Mouse (Mus musculus) ES-Bruce4 (cell line): Measurements from ENCODE around the gene Vangl1. TPM values are rescaled to one million over a fixed set of nuclear protein-coding genes. Genes with fewer than 3 reads are reported as not detected.

ENCODE experiments used
- H3K27ac ChIP-seq: 2 replicates; pipeline ENCODE4 v1.5.1; 2012; ENCODE audit warnings: low read length, inconsistent platforms; ENCODE audit not compliant: insufficient read depth
- H3K27me3 ChIP-seq: 2 replicates; pipeline ENCODE4 v1.6.1; 2012; ENCODE audit warnings: mild to moderate bottlenecking, low read length, inconsistent platforms; ENCODE audit not compliant: control insufficient read depth, poor library complexity, insufficient read depth, severe bottlenecking
- H3K36me3 ChIP-seq: 2 replicates; pipeline ENCODE4 v1.6.1; 2012; ENCODE audit warnings: inconsistent platforms, mild to moderate bottlenecking, low read length, moderate library complexity; ENCODE audit not compliant: control insufficient read depth, poor library complexity, insufficient read depth, severe bottlenecking
- H3K4me1 ChIP-seq: one replicate; pipeline ENCODE4 v1.8.1; 2011; ENCODE audit warnings: low read length; ENCODE audit not compliant: control insufficient read depth, insufficient read depth
- H3K4me3 ChIP-seq: 2 replicates; pipeline ENCODE4 v1.5.1; 2011; ENCODE audit warnings: low read depth, mild to moderate bottlenecking, low read length
- H3K9ac ChIP-seq: 2 replicates; pipeline ENCODE4 v1.6.1; 2012; ENCODE audit warnings: low read depth, mild to moderate bottlenecking, inconsistent platforms; ENCODE audit not compliant: poor library complexity, severe bottlenecking
- H3K9me3 ChIP-seq: replicated peaks from 2 replicates; pipeline ENCODE4 v1.6.1; 2012; ENCODE audit warnings: mild to moderate bottlenecking, low read length, inconsistent platforms; ENCODE audit not compliant: control insufficient read depth, poor library complexity, insufficient read depth, severe bottlenecking
- CTCF ChIP-seq: IDR thresholded peaks from one replicate; pipeline ENCODE4 v1.8.1; 2011; ENCODE audit warnings: low read depth, low read length
- EP300 ChIP-seq: IDR thresholded peaks from 2 replicates; pipeline ENCODE4 v1.6.1; 2011; ENCODE audit warnings: low read depth, low read length; ENCODE audit not compliant: insufficient read depth
- POLR2A ChIP-seq: IDR thresholded peaks from one replicate; pipeline ENCODE4 v1.8.1; 2011; ENCODE audit warnings: low read length; ENCODE audit not compliant: insufficient read depth
- polyA plus RNA-seq: library from polyadenylated mRNA; stranded (reverse); fragments of >200 nt; gene quantifications from 2 replicates; pipeline ENCODE4 v1.2.4, GENCODE M21; 2011; ENCODE audit warnings: low read depth; ENCODE audit not compliant: missing spikeins, insufficient read depth, insufficient read length

Gene Vangl1
- polyA plus RNA-seq, 1 experiment = 85.8 TPM

DNA sequence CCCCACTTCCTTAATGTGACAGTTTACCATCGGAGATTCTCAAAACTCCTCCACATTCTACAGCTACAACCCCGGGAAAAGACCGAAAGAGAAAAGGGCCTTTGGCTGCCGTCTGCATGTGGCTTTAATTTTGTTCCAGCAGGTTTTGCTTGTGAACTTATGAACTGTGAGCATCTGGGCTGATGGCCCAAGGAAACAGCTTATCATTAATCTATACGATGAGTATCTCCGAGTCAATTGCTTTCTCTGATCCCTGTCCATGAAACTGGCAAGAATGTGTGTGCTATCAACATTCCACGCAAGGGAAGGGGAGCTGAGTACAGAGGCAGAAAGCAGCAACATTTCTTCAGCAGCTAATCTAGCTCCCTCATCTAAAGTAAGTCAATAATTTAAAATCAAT lies 54.6 kb downstream of the Vangl1 start:
- H3K27me3 ChIP-seq = no peaks in the 10 kb centered on the region
- H3K36me3 ChIP-seq = no peaks in the 10 kb centered on the region
- no peak overlapping the region for H3K9ac ChIP-seq
- no peak for TF ChIP-seq EP300
- TF ChIP-seq CTCF = no peak
- no peak for TF ChIP-seq POLR2A
- no peaks in the 10 kb centered on the region for H3K9me3 ChIP-seq
- no peak overlapping the region for H3K27ac ChIP-seq
- H3K4me3 ChIP-seq = no peak overlapping the region
- peaks cover 2% of the 10 kb centered on the region for H3K4me1 ChIP-seq

DNA sequence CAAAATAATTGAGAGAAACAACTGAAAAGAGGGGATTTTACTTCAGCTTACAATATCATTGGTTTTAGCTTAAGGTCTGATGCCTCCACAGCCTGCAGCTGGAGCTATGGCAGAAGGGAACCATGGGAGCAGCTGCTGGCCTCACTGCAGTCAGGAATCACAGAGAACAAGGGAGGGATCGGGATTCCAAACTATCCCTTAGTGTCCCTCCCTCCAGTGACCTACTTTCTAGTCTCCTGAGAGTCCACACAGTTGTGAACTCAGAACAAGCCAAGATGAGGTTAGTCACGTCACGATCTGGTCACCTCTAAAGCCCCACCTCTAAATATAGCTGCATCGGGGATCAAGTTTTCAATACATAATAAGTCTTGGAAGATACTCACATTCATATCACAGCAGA lies 57.3 kb downstream of the Vangl1 start:
- TF ChIP-seq CTCF (no peak), POLR2A (no peak), EP300 (no peak)
- H3K4me1 ChIP-seq = no peaks in the 10 kb centered on the region

GRCm38 (mm10) chr3:102146428-102146827 lies 58.1 kb downstream of the Vangl1 start:
- no peaks in the 10 kb centered on the region for H3K4me1 ChIP-seq
- H3K27ac ChIP-seq = no peak overlapping the region
- no peak overlapping the region for H3K9ac ChIP-seq
- TF ChIP-seq EP300 (no peak), CTCF (no peak), POLR2A (no peak)
- no peaks in the 10 kb centered on the region for H3K36me3 ChIP-seq
- no peaks in the 10 kb centered on the region for H3K9me3 ChIP-seq
- no peak overlapping the region for H3K4me3 ChIP-seq
- no peaks in the 10 kb centered on the region for H3K27me3 ChIP-seq

More for the DNA sequence above, 57.3 kb downstream of the Vangl1 start:
- H3K9ac ChIP-seq = no peak overlapping the region
- no peaks in the 10 kb centered on the region for H3K36me3 ChIP-seq
- H3K9me3 ChIP-seq = no peaks in the 10 kb centered on the region
- H3K27ac ChIP-seq = no peak overlapping the region
- H3K27me3 ChIP-seq = no peaks in the 10 kb centered on the region
- no peak overlapping the region for H3K4me3 ChIP-seq

GRCm38 (mm10) chr3:102145645-102146386 lies 58.7 kb downstream of the Vangl1 start:
- Histone ChIP-seq H3K36me3 (no peaks in the 10 kb centered on the region), H3K9ac (no peak overlapping the region), H3K27ac (no peak overlapping the region), H3K4me3 (no peak overlapping the region), H3K4me1 (no peaks in the 10 kb centered on the region), H3K9me3 (no peaks in the 10 kb centered on the region), H3K27me3 (no peaks in the 10 kb centered on the region)
- TF ChIP-seq POLR2A = no peak
- no peak for TF ChIP-seq CTCF
- TF ChIP-seq EP300 = no peak

- TF ChIP-seq POLR2A (no peak), EP300 (no peak), CTCF (no peak)
- no peaks in the 10 kb centered on the region for H3K27me3 ChIP-seq
- no peak overlapping the region for H3K4me3 ChIP-seq
- H3K4me1 ChIP-seq = no peaks in the 10 kb centered on the region
- H3K9me3 ChIP-seq = no peaks in the 10 kb centered on the region
- no peaks in the 10 kb centered on the region for H3K36me3 ChIP-seq
- H3K27ac ChIP-seq = no peak overlapping the region
- H3K9ac ChIP-seq = no peak overlapping the region
Measured at GRCm38 (mm10) chr3:102144401-102144800, 60.1 kb downstream of the Vangl1 start.

DNA sequence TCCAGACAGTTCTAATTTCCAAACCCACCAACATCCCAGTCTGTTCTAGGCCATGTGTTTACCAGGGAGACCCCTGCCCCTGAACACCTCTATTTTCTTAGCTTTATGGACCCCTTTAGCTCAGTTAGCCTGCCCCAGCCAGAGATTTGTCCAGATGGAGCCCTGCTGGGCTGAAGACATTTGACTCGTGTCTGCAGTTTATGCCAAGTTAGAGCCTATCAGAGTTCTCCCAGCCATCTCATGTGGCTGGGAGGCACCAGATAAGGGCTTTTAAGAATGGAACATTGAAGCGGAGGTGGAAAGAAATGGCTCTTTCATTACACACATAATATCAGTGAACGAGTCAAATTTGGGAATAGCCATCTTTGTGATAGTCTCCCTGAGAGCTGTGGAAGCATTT lies 61.0 kb downstream of the Vangl1 start:
- no peaks in the 10 kb centered on the region for H3K9me3 ChIP-seq
- H3K4me1 ChIP-seq = no peaks in the 10 kb centered on the region
- no peaks in the 10 kb centered on the region for H3K36me3 ChIP-seq
- H3K27ac ChIP-seq = no peak overlapping the region
- H3K4me3 ChIP-seq = no peak overlapping the region
- TF ChIP-seq EP300 (no peak), POLR2A (no peak), CTCF (no peak)
- H3K27me3 ChIP-seq = no peaks in the 10 kb centered on the region
- H3K9ac ChIP-seq = no peak overlapping the region
